Mouse (Mus musculus): ENCODE results near the gene Lair1. TPM values are rescaled to one million over a fixed set of nuclear protein-coding genes. Genes with fewer than 3 reads are reported as not detected.

Lair1 gene
- polyA plus RNA-seq (2014; fragmentation: Nextera tagmentation; extraction: Ambion mirVana), result 2.1 and 2.3 TPM in 2 replicates

GRCm38 (mm10) chr7:4063013-4063412, at the start of gene Lair1:
Gene Lair1 (minus strand): TSS chr7:4063204.
- Histone ChIP-seq H3K9me3 (ENCODE audit: control insufficient read depth, low read length) (no peaks in the 10 kb centered on the region), H3K4me3 (ENCODE audit: low read depth, low read length) (no peak within 1 kb of the TSS), H3K4me1 (replicated peaks; ENCODE audit: control insufficient read depth, insufficient read depth, low read length) (no peaks in the 10 kb centered on the region), H3K27me3 (replicated peaks; ENCODE audit: control insufficient read depth, insufficient read depth, low read length) (no peaks in the 10 kb centered on the region), H3K9ac (ENCODE audit: low read length) (no peak within 1 kb of the TSS), H3K36me3 (ENCODE audit: control insufficient read depth, insufficient read depth, low read length) (no peaks in the 10 kb centered on the region), H3K4me2 (ENCODE audit: low read length) (no peak within 1 kb of the TSS), H3K27ac (ENCODE audit: low read depth) (no peak within 1 kb of the TSS)
- no peak for DNase-seq (ENCODE audit: low spot score)
- ATAC-seq (replicated peaks; ENCODE audit: low FRiP score, low TSS enrichment, low read depth), result no peak
- WGBS, result 73% methylated on average over 2 of the region's 2 CpGs

- Histone ChIP-seq H3K9ac (ENCODE audit: low read length) (no peak overlapping the region), H3K27ac (ENCODE audit: low read depth) (no peak overlapping the region), H3K36me3 (ENCODE audit: control insufficient read depth, insufficient read depth, low read length) (no peaks in the 10 kb centered on the region), H3K4me3 (ENCODE audit: low read depth, low read length) (no peak overlapping the region), H3K4me2 (ENCODE audit: low read length) (no peak overlapping the region), H3K4me1 (replicated peaks; ENCODE audit: control insufficient read depth, insufficient read depth, low read length) (no peaks in the 10 kb centered on the region), H3K9me3 (ENCODE audit: control insufficient read depth, low read length) (no peaks in the 10 kb centered on the region), H3K27me3 (replicated peaks; ENCODE audit: control insufficient read depth, insufficient read depth, low read length) (no peaks in the 10 kb centered on the region)
- 66% methylated on average over 3 of the region's 3 CpGs for WGBS
- ATAC-seq (replicated peaks; ENCODE audit: low FRiP score, low TSS enrichment, low read depth) (no peak), DNase-seq (ENCODE audit: low spot score) (no peak)
These were observed 48.8 kb upstream of the Lair1 start for GRCm38 (mm10) chr7:4111766-4112165.

- WGBS, result 17% methylated on average over 4 of the region's 4 CpGs
- Histone ChIP-seq H3K4me3 (ENCODE audit: low read depth, low read length) (no peak overlapping the region), H3K4me2 (ENCODE audit: low read length) (no peak overlapping the region), H3K9ac (ENCODE audit: low read length) (no peak overlapping the region), H3K36me3 (ENCODE audit: control insufficient read depth, insufficient read depth, low read length) (no peaks in the 10 kb centered on the region), H3K27ac (ENCODE audit: low read depth) (no peak overlapping the region), H3K9me3 (ENCODE audit: control insufficient read depth, low read length) (no peaks in the 10 kb centered on the region), H3K27me3 (replicated peaks; ENCODE audit: control insufficient read depth, insufficient read depth, low read length) (no peaks in the 10 kb centered on the region), H3K4me1 (replicated peaks; ENCODE audit: control insufficient read depth, insufficient read depth, low read length) (no peaks in the 10 kb centered on the region)
- DNase-seq (ENCODE audit: low spot score) (no peak), ATAC-seq (replicated peaks; ENCODE audit: low FRiP score, low TSS enrichment, low read depth) (no peak)
These were observed 40.4 kb upstream of the Lair1 start for GRCm38 (mm10) chr7:4103411-4103810.

DNA sequence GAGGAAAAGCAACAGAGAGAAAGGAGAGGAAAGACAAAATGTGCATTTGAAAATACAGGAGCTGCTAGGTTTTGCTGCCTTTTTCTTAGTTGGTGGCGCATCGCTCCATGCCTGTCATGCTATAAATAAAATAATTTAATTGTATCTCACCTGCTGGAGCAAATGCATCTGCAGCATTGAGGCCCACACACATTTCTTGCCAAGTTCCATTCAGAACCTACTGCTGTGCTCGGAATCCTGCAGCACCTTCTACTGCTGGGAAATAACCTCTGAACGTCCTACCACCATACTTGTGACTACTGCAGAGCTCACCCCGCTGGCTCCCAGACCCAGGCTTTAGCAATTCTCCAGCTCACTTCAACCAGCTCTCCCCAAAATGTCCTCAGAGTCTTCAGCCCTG, 38.1 kb upstream of the Lair1 start:
- no peaks in the 10 kb centered on the region for H3K9me3 ChIP-seq (ENCODE audit: control insufficient read depth, low read length)
- 82% methylated on average over 5 of the region's 5 CpGs for whole genome bisulfite sequencing
- H3K9ac ChIP-seq (ENCODE audit: low read length), result no peak overlapping the region
- H3K4me2 ChIP-seq (ENCODE audit: low read length), result no peak overlapping the region
- H3K27me3 ChIP-seq (replicated peaks; ENCODE audit: control insufficient read depth, insufficient read depth, low read length), result no peaks in the 10 kb centered on the region
- H3K36me3 ChIP-seq (ENCODE audit: control insufficient read depth, insufficient read depth, low read length), result no peaks in the 10 kb centered on the region
- ATAC-seq (replicated peaks; ENCODE audit: low FRiP score, low TSS enrichment, low read depth) (no peak), DNase-seq (ENCODE audit: low spot score) (no peak)
- no peaks in the 10 kb centered on the region for H3K4me1 ChIP-seq (replicated peaks; ENCODE audit: control insufficient read depth, insufficient read depth, low read length)
- H3K27ac ChIP-seq (ENCODE audit: low read depth), result no peak overlapping the region
- H3K4me3 ChIP-seq (ENCODE audit: low read depth, low read length), result no peak overlapping the region

GRCm38 (mm10) chr7:4098832-4099231, 35.8 kb upstream of the Lair1 start:
- 69% methylated on average over 2 of the region's 2 CpGs for WGBS
- DNase-seq (ENCODE audit: low spot score), result no peak
- no peaks in the 10 kb centered on the region for H3K27me3 ChIP-seq (replicated peaks; ENCODE audit: control insufficient read depth, insufficient read depth, low read length)
- H3K9me3 ChIP-seq (ENCODE audit: control insufficient read depth, low read length), result no peaks in the 10 kb centered on the region
- H3K4me3 ChIP-seq (ENCODE audit: low read depth, low read length), result no peak overlapping the region
- H3K36me3 ChIP-seq (ENCODE audit: control insufficient read depth, insufficient read depth, low read length), result no peaks in the 10 kb centered on the region
- no peak overlapping the region for H3K4me2 ChIP-seq (ENCODE audit: low read length)
- no peaks in the 10 kb centered on the region for H3K4me1 ChIP-seq (replicated peaks; ENCODE audit: control insufficient read depth, insufficient read depth, low read length)
- ATAC-seq (replicated peaks; ENCODE audit: low FRiP score, low TSS enrichment, low read depth), result no peak
- H3K9ac ChIP-seq (ENCODE audit: low read length), result no peak overlapping the region
- no peak overlapping the region for H3K27ac ChIP-seq (ENCODE audit: low read depth)

DNA sequence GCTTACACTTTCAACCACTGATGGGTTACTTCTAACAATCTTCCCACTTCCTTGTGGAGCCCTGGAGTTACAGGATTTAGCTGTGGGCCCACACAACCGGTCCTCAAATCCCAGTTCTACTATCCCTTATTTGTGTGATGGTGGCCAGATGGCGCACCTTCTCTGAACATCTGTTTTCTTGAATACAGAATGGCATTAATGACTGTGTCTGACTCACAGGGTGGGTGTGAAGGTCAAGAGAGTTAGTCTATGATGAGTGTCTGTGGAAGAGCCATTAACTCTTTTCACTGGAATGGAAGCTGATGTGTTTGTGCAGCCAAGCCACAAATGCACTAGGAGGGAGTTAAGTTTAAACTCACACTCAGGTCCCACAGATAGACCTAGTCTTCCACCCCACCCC, 35.3 kb upstream of the Lair1 start:
- 85% methylated on average over 2 of the region's 2 CpGs for WGBS
- no peak for DNase-seq (ENCODE audit: low spot score)
- Histone ChIP-seq H3K4me2 (ENCODE audit: low read length) (no peak overlapping the region), H3K27ac (ENCODE audit: low read depth) (no peak overlapping the region), H3K4me1 (replicated peaks; ENCODE audit: control insufficient read depth, insufficient read depth, low read length) (no peaks in the 10 kb centered on the region), H3K9ac (ENCODE audit: low read length) (no peak overlapping the region), H3K9me3 (ENCODE audit: control insufficient read depth, low read length) (no peaks in the 10 kb centered on the region), H3K27me3 (replicated peaks; ENCODE audit: control insufficient read depth, insufficient read depth, low read length) (no peaks in the 10 kb centered on the region), H3K4me3 (ENCODE audit: low read depth, low read length) (no peak overlapping the region), H3K36me3 (ENCODE audit: control insufficient read depth, insufficient read depth, low read length) (no peaks in the 10 kb centered on the region)
- ATAC-seq (replicated peaks; ENCODE audit: low FRiP score, low TSS enrichment, low read depth), result no peak

DNA sequence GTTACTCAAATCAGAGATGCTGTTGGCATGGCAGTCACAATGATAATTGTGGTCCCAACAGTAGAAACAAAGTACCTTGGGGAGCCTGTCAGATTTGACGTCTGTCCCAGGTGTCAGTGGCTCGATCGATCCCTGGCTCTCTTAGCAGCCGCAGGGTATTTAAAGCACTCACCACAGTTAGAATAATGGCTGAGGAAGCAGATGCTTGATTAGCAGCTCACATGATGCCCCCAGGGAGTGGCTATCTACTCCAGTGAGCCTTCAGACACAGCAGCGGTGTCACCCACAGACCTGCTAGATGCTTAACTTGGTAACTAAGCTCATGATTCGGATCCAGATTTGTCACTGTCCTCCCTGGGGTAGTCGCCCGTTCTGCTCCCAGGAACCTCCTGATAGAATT, 28.2 kb upstream of the Lair1 start:
- H3K27ac ChIP-seq (ENCODE audit: low read depth), result no peak overlapping the region
- H3K4me1 ChIP-seq (replicated peaks; ENCODE audit: control insufficient read depth, insufficient read depth, low read length), result no peaks in the 10 kb centered on the region
- H3K9me3 ChIP-seq (ENCODE audit: control insufficient read depth, low read length), result no peaks in the 10 kb centered on the region
- no peak for ATAC-seq (replicated peaks; ENCODE audit: low FRiP score, low TSS enrichment, low read depth)
- no peak overlapping the region for H3K9ac ChIP-seq (ENCODE audit: low read length)
- no peaks in the 10 kb centered on the region for H3K36me3 ChIP-seq (ENCODE audit: control insufficient read depth, insufficient read depth, low read length)
- H3K4me2 ChIP-seq (ENCODE audit: low read length), result no peak overlapping the region
- no peak for DNase-seq (ENCODE audit: low spot score)
- H3K27me3 ChIP-seq (replicated peaks; ENCODE audit: control insufficient read depth, insufficient read depth, low read length), result no peaks in the 10 kb centered on the region
- H3K4me3 ChIP-seq (ENCODE audit: low read depth, low read length), result no peak overlapping the region
- WGBS, result 56% methylated on average over 8 of the region's 8 CpGs

- Histone ChIP-seq H3K27ac (ENCODE audit: low read depth) (no peak overlapping the region), H3K4me3 (ENCODE audit: low read depth, low read length) (no peak overlapping the region), H3K9me3 (ENCODE audit: control insufficient read depth, low read length) (no peaks in the 10 kb centered on the region), H3K4me2 (ENCODE audit: low read length) (no peak overlapping the region), H3K27me3 (replicated peaks; ENCODE audit: control insufficient read depth, insufficient read depth, low read length) (no peaks in the 10 kb centered on the region), H3K36me3 (ENCODE audit: control insufficient read depth, insufficient read depth, low read length) (no peaks in the 10 kb centered on the region), H3K4me1 (replicated peaks; ENCODE audit: control insufficient read depth, insufficient read depth, low read length) (no peaks in the 10 kb centered on the region), H3K9ac (ENCODE audit: low read length) (no peak overlapping the region)
- DNase-seq (ENCODE audit: low spot score), result no peak
- 81% methylated on average over 2 of the region's 2 CpGs for WGBS
- no peak for ATAC-seq (replicated peaks; ENCODE audit: low FRiP score, low TSS enrichment, low read depth)
These were observed 25.7 kb upstream of the Lair1 start for GRCm38 (mm10) chr7:4088679-4089078.

DNA sequence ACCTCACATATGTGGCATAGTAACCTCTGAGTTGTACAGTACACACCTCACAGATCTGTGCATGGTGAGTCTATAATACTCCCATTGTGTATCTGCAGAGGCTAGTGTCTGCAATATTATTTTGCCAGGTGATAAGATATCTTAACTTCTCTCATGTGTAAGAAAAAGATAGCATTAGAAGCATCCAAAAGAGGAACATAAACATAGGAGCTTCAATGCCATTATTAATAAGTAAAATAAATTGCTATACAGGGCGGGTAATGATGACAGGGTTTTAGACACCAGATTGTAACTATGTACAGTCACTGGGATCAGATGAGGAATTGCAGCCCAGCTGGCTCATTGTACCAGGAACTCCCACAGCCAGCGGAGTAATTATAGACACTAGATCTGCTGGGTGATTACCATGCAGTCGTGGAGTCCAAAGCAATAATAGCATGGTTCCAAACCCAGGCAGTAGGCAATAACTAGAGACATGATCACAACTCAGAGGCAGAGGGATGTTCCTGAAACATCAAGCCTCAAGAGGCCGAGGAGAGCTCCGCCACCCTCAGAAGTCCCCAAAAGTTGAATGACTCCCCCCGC, 25.0 kb upstream of the Lair1 start:
- WGBS, result 82% methylated on average over 6 of the region's 6 CpGs
- no peaks in the 10 kb centered on the region for H3K9me3 ChIP-seq (ENCODE audit: control insufficient read depth, low read length)
- H3K36me3 ChIP-seq (ENCODE audit: control insufficient read depth, insufficient read depth, low read length), result no peaks in the 10 kb centered on the region
- no peaks in the 10 kb centered on the region for H3K4me1 ChIP-seq (replicated peaks; ENCODE audit: control insufficient read depth, insufficient read depth, low read length)
- no peak overlapping the region for H3K9ac ChIP-seq (ENCODE audit: low read length)
- ATAC-seq (replicated peaks; ENCODE audit: low FRiP score, low TSS enrichment, low read depth) (no peak), DNase-seq (ENCODE audit: low spot score) (no peak)
- H3K4me2 ChIP-seq (ENCODE audit: low read length), result no peak overlapping the region
- H3K27ac ChIP-seq (ENCODE audit: low read depth), result no peak overlapping the region
- H3K4me3 ChIP-seq (ENCODE audit: low read depth, low read length), result no peak overlapping the region
- H3K27me3 ChIP-seq (replicated peaks; ENCODE audit: control insufficient read depth, insufficient read depth, low read length), result no peaks in the 10 kb centered on the region
